Mouse (Mus musculus) neural tube, embryonic 10.5 days (tissue): ENCODE data around the gene Gm8232.
"Not testable (repeated sequence)": the region's sequence is repeated elsewhere in the genome, so short reads cannot be mapped to it uniquely, and the experiment has no call there.

Source experiments
- DNase-seq: peaks from one replicate; pipeline ENCODE4 v3.0.0-alpha.2; 2017; ENCODE audit warnings: low spot score; ENCODE audit errors: extremely low spot score

Gm8232 gene

GRCm38 (mm10) chr14:44433335-44433734, at the start of gene Gm8232:
Gene Gm8232 (plus strand): TSS chr14:44433635.
- DNase-seq, result not testable (repeated sequence)

- DNase-seq, result not testable (repeated sequence)
These were observed 49.2 kb upstream of the Gm8232 start for GRCm38 (mm10) chr14:44384233-44384632.

- not testable (repeated sequence) for DNase-seq
These were observed 22.8 kb upstream of the Gm8232 start, which contains the start of gene Gm3371 for GRCm38 (mm10) chr14:44410588-44410987. Gene Gm3371 (minus strand): TSS chr14:44410688.
